Mouse (Mus musculus) urinary bladder, postnatal 4 days (tissue): Measurements from ENCODE around the gene Nfxl1.

ENCODE experiments used
- DNase-seq, 2 experiments: peaks; one replicate each; pipeline ENCODE4 v3.0.0; 2021 to 2022; ENCODE audit warnings: low spot score in 2 of 2

Nfxl1 gene

DNA sequence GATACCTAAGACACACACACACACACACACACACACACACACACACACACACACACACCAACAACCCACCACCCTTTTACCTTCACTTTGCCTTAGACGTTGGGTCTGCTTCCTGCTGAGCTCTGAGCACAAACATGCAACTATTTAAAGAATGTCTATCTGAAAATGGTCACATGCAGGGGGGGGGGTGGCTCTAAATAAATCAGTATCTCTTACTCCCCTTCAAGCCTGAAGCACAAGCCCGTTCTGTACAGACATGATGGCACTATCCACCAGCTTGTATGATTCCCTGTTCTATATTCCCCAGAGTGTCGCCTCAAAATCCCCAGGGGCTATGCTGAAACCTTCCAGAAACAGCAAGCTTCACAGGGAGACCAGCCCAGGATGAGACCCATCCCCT lies 57.7 kb downstream of the Nfxl1 start:
- no peak for DNase-seq

DNA sequence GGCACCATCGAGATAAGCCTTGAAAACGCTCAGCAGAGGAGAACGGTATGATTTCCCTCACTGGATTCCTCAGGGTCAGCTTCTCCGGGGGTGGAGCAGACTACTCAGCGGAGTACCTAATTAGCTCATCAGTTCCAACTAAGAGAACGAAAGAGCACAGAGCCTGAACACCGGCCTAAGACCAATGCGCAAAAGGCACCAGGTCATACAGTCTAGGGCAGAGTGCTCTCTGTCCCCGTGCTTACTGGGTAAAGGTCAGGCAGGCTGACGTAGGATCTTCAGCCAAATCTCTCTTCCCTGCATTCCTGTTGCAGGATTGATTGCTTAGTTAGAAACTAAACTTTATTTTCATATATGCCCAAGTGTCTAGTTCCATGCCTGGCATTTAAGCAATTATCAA lies 61.2 kb downstream of the Nfxl1 start:
- DNase-seq = no peak

DNA sequence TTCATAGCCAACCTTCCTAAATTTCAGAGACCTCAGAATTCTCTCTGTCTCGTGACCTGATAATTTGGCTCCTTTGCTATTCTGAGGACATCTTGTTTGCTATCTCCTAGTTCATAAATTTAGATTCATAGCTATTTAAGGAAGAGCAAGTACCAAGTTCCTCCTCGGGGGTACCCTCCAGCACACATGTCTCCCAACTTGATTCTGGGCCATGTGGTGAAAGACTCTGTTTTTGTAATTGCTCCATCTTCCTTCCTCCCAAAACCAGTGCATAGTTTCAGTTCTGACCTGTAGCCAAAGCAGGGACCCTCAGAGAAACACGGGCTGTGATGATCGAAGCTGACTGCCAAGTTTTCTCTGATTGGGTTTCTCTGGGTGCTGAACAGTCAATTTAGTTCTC lies 62.7 kb downstream of the Nfxl1 start:
- no peak for DNase-seq

DNA sequence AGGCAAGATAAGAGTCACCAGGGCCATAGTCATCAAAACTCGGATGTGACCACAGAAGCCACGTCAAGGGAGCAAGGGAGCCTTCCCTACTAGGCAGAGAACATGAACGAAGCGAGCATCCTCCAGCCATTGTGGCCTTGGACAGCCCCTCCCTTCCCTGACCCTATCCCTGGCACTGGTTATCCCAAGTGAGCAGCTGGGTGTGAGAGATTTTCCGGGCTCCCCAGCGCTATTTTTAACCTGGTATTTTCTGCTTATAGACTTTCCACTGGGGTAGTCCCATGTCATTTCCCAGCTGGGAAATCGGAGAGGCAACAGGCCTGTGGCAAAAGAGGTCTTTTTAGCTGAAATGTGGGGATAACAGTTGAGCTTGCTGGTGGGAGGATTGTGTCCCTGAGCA lies 65.6 kb downstream of the Nfxl1 start:
- DNase-seq = no peak

DNA sequence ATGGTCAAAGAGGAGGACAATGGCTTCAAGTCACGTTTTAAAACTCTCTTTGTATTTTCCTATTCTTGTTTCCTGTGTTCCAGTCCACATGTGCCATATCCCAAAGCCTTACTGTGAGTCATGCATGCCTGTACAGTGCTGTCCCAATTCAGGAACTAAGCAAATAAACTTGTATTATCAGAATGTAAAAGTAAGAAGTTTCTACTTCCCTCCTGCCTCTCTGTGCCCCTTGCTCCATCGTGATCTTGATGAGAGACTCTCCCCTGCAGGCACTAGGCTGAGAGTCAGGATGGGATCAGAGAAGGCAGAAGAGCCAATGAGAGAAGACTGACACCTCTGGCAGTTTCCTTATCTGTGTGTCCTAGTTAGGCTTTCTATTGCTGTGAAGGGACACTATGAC lies 68.3 kb downstream of the Nfxl1 start:
- no peak for DNase-seq

DNA sequence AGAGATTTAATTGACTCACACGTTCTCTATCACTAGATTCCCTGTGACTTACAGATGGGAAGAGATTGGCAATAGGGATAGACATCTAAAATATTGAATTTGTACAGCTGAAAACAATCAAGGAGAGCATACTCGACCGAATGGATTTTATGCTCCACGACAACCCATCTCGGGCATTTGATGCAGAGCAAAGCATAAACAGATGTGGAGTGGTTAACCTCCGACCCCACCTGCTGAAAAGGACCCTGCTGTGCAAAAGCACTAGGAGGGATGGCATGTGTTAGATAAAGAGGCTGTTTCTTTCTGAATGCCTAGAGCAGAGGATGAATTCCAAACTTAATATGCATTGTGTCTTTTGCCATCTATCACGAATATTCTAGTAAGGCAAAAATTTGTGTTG lies 79.0 kb downstream of the Nfxl1 start:
- no peak for DNase-seq

DNA sequence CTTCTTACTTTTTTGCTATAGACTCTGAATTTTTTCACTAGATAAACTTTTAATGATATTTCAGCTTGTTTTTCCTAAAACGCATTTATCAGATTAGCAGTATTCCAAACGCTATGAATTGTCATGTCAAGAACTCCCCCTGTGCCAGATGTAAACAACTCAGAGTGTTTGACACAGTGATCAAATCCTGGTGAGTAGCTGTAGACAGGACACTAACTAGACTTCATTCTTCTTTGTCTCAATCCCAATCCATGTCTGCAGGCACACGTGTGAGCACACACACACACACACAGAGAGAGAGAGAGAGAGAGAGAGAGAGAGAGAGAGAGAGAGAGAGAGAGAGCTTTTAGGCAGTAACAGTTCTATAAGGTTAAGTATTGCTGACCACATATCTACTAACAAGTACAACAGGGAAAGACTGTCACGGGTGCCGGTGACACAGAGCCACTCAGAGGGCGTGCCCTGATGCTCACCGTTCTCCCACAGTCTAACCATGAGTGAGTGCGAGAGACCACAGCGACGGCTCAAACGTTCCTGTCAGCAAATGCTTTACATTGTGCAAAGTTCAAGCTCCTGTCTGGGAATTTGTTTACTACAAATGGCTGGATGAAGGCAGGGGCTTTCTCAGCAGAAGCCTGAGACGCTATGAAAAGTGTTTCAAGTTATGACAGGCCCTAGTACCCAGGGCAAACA lies 87.0 kb downstream of the Nfxl1 start:
- no peak for DNase-seq

DNA sequence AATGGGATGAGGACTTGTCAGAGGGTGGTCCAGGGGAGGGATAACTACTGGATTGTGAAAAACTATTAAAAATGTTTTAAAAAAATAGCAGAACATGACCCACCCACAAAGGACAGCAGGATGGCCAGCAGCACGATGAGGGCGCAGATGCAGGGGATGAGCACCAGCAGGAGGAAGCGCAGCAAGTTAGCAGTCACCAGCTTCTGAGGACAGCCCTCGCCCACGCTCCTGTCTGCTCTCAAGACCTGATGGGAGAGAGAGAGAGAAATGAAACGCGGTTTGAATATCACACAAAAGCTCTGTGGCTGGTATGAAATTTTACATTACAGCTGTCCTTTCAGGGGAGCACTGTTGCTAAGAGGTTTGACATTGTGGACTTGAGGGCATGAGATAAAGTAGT lies 87.7 kb downstream of the Nfxl1 start:
- DNase-seq = no peak

DNA sequence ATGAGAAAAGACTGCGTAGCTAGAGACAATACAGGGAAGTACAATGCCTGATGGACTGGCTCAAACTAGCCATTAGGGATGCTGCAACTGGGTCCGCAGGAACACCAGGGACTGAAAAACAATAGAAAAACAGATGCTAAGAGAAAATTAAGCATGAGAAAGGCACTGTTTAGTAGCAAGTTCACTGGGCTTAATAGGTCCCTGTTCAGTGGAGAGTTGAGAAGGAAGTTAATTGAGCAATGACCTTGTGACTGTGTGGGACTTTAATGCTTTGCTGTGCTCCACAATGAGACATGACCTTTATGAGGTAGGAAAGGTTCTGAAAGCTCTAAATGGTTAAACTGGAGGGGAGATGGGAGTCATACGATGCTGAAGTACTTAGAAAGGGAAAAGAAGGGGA lies 94.6 kb downstream of the Nfxl1 start:
- no peak for DNase-seq
